Mouse (Mus musculus) c-Kit-negative CD71-positive TER-119-positive erythroid progenitor cells, embryonic 14.5 days (primary cell): ENCODE measurements around the gene Fdx1.

Source experiments
- DNase-seq: peaks from one replicate; pipeline ENCODE4 v3.0.0-alpha.2; 2013; ENCODE audit warnings: low read depth, low spot score

Fdx1 gene

DNA sequence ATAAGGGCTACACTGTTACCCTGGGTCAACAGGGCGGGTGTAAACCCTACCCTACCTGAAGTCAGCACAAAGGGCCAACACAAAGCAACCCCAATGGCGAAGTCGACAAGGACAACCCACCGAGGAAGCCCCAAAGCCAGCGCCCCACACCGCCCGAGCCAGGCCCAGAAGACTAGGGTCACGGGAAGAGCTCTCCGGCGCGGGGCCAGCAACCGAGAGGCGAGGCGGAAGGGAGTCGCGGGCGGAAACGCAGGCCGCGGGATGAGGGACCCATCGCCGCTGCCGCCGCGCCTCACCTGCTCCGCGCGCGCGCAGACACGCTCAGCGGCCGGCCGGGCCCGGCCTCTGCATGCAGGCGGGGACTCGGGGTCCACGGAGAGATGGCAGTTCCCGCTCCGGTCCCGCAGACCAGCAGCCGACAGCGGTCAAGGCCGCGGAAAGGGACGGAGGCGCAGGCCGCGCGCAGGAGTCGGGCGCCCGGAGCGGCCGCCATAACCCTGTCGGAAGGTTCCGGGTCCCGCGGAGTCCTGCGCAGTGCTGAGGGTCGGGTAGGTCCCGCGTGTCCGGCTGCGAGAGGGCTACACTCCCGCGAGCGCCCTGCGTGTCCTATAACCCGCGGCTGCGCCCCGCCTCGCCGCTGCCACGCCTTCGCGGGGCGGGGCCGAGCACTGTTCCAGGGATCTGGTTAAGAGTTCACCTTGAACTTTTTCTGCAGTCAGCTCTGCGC lies at the start of gene Fdx1:
Gene Fdx1, minus strand, starts transcription at position 582 of the 727 bp plus-strand sequence.
- no peak for DNase-seq

DNA sequence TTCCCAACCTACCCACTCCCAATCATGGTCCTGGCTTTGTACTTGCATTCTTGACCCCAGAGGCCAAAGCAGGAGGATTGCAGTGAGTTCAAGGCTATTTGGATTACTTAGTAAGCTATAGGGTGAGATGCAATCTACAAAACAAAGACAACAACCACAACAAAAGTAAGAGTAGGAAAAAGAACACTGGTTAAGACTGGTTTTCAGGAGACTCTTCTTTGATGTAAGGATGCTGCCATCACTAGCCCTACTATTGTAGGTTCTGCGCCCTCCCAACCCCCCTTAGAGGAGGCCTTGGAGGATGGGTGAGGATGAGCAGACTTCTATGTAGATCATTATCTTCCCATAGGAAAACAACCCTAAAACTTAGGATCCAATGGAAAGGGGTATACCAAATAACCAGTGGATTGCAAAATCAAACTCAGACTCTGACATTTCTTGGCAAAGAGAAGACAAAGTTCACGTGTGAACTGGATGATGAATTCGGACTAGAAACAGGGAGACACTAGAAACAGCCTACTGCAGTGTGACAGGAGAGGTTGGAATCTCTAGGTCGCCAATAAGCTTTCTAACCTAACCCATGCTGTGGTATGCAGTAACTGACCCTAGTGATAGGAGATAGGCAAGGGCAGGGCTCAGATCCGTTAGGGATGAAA lies 49.6 kb upstream of the Fdx1 start:
- no peak for DNase-seq

- no peak for DNase-seq
Observed at GRCm38 (mm10) chr9:52012311-52012710, 49.0 kb upstream of the Fdx1 start.

- DNase-seq, result no peak
Observed at GRCm38 (mm10) chr9:52008511-52008910, 45.2 kb upstream of the Fdx1 start.

DNA sequence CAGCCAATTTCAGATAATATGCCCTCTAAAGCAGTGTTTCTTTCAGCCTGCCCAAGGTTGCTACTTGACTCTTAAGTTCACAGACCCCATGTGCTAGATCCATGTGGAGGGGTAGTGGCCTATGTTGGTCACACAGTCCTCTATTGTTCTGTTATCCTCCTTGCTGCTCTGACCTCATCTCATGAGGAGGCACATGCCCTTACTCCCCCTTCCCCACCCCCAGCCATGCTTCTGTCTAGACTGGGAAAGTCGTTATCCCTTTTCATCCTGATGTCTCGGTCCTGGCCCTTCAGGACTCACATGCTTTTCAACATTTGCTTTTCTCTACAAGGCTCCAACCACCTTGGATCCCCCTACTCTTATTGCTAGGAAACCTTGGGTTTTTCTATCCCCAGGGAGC lies 44.0 kb upstream of the Fdx1 start:
- DNase-seq, result no peak

- no peak for DNase-seq
Observed at GRCm38 (mm10) chr9:52003501-52003900, 40.1 kb upstream of the Fdx1 start.

DNA sequence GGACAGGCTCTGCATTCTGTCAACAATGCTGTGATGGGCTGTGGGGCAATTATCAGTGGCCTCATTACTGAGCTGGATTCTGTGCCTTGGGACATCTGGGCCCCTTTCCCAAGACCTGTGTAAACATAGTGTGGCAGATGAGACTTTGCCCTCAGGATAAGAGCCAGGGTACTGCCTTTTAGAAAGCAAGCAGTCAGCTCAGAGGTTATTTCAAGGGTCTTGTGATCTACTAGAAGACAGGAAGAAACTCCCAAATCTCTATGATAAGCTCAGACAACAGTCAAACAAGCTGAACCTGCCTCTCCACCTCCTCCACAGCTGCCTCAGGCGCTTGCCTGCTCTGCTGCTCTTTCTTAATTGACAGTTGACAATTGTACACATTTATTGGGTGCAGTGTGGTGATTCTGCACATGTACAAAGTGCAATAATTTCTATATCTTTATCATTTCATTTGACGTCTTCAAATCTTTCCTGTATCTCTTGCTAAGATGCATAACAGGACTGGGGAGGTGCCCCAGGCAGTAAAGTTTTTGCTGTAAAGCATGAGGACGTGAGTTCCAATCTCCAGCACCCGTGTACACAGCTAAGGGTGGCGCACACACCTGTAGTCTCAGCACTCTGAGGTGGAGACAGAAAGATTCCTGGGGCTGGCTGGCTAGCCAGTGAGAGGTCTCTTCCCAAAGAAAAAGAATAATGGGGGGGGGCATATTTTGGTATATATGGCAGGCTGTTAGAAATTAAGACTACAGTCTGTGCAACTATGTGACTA lies 32.2 kb upstream of the Fdx1 start:
- DNase-seq, result no peak

DNA sequence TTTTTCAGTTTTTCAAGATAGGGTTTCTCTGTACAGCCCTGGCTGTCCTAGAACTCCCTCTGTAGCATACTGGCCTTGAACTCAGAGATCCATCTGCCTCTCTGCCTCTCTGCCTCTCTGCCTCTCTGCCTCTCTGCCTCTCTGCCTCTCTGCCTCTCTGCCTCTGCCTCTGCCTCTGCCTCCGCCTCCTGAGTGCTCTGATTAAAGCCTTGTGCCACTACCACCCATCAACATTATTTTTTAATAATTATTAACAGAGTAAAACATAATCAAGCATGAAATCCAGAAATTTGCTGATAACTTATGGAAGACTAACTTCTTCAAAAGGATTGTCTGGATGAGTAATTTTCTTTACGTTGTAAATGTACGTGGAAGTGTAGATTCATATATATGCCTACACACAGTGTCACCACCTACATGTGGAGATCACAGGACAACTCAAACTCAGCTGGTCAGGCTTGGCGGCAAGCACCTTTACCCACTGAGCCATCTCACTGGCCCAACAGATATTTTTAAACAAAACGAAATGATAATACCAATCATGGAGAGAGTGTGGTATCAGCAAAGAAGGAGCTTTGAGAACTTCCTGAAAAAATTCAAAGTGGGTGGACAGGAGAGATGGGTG lies 31.4 kb upstream of the Fdx1 start:
- no peak for DNase-seq

DNA sequence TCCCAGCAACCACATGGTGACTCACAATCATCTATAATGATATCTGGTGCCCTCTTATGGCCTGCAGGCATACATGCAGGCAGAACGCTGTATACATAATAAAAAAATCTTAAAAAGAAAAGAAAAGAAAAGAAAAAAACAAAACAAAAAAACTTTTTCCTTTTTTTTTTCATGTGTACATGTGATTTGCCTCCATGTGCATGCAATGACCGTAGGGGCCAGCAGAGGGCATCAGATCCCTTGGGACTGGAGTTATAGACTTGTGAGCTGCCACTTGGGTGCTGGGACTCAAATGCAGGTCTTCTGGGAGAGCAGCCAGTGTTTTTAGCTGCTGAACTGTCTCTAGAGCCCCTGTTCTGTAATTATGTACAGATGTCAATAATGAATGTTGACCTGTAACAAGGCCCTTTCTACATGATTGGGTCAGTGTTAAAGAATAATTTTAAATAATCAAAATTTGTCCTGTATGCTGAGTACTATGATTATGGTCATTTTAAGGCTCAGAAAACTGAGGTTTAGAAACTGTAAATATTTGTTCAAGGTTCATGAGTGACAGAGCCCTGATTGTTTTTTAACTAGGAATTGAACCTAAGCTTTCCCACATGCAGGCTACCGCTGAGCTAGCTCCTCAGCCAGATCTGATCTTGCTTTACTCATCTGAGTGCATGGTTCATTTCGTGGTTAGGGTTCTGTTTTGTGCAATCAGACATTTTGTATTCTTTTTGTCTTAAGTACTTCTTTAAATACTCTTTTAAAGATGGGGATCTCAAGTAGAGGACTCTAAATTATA lies 30.3 kb upstream of the Fdx1 start:
- DNase-seq, result no peak

GRCm38 (mm10) chr9:51991241-51991876 lies 28.0 kb upstream of the Fdx1 start:
- DNase-seq, result no peak

DNA sequence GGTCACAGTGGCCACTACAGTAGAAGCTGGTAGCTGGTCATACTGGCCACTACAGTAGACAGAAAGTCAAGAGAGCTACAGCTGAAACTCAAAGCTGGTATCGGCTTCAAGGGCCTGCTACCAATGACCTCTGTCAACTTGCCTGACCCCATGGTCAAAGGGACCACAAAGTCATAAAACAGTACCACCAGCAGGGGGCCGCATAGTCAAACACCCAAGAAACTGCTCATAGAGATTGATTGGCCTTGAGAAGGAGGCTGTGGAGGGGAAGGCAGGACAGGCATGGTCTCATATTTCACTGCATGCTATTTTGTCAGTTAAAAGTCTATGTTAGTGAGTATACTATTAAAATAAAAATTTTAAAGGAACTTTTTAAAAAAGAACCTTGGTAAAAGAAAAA lies 27.5 kb upstream of the Fdx1 start:
- DNase-seq, result no peak

DNA sequence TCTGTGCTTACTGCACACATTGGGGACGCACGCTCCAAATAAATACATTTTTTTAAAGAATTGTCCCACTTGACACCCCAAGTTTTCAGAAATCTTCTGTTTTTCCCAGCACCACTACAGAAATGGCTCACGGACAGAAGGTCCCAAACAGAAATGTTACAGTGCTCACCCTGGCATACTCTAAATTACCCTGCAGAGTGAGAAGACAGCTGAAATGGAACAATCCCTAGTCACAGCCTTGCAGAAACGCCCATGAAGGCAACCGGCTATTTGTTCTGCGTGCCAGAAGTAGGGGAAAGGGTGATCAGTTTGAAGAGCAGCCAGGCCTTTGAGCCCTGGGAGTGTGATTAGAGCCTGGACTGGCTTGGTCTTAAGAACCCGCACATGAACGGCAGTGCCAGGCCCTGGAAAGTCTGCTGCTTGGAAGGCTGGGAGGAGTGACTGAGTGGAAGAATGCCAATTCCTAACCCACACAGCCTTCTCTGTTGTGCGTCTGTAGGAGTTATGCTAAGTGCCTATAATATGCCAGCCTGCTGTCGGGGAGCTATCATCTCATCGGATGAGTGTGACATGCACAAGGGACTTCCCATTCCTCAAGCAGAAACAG lies 22.2 kb upstream of the Fdx1 start:
- no peak for DNase-seq

DNA sequence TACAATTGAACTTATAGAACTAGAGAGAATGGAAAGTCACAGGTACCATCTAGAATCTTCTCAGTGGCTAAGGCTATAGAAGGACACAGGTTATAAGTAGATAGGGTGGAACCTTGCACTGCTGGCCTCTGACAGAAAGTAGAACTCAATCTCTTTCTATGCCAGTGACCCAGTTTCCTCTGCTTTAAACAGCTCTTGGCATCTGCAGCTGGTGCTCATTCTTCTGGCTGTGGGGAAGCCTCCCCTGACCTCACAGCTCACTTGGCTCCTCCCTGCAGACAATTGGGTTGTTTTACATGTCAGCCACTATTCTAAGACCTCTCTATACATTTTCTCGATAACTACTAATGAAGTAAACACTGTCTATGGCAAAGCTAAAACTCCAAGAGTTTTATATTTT lies 17.8 kb upstream of the Fdx1 start:
- no peak for DNase-seq

DNA sequence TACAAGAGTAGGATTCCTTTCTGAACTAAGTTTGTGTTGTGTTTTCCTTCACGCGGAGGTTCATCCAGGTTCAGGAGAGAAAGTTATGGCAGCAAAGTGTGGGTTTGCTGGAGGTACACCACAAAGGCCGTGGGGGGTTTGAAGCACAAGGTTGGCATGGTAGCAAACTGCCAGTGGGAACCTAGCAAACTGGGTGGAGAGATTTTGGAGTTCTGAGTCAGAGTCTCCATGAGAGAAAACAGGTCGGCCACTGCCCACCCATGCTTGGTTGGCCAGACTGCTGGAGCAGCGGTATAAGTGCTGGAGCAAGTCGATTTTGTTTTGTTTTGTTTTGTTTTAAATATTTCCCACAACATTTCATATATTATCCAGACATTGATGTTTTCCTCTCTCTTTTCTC lies 15.9 kb upstream of the Fdx1 start:
- no peak for DNase-seq

GRCm38 (mm10) chr9:51978545-51979259 lies 15.3 kb upstream of the Fdx1 start:
- DNase-seq, result no peak

- DNase-seq, result no peak
Observed at GRCm38 (mm10) chr9:51977439-51978000, 14.2 kb upstream of the Fdx1 start.

DNA sequence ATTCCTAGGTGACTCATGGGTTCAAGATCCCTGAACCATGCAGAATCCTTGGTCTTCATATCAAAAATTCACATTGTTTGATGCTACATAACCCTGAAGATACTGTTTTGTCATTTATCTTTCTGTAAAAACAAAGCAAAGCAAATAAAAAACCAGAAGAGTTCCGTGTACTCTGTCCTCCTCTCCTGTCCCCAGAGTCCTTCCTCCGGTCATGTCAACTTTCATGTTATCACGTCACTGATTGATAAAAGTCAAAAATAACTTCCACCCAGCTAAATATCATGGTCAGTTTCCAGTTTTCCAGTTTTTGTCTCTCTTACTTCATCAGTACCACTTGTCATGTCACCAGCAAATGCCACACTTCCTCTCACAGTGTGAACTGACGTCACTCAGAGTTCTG lies 11.5 kb upstream of the Fdx1 start:
- DNase-seq, result no peak

GRCm38 (mm10) chr9:51973846-51974245 lies 10.5 kb upstream of the Fdx1 start:
- no peak for DNase-seq

GRCm38 (mm10) chr9:51966373-51966772 lies 3.0 kb upstream of the Fdx1 start:
- no peak for DNase-seq

DNA sequence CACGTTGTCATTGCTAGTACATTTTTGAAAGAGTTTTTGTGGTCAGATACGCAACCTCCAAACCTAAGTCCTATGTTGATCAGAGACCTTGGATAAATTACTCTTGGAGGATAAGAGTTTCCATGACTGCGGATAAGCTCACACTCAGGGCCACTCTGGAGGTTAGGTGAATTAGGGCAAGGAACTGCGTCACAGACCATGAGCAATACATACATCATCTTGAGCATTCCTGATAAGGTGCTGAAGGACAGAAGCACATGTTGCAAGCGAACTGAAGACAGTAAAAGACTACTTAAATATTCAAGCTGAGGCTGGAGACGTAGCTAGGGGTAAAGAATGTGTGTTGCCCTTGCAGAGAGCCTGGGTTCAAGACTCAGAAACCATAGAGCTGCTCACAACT lies 754 bp upstream of the Fdx1 start:
- no peak for DNase-seq
